Mouse (Mus musculus): ENCODE measurements around the gene Gli2.

Gli2 gene

GRCm38 (mm10) chr1:119053402-119053841 lies at the start of gene Gli2:
TSS of gene Gli2 (minus strand) at chr1:119053619.
- in situ Hi-C loops (cut with MboI, MseI), result no loop called here

- in situ Hi-C loops (cut with MboI, MseI), result loop anchor here in 1 of 2 experiments (25.0 kb wide), 1 partner anchor 789 kb away; no protein-coding TSS in a partner anchor
Observed at GRCm38 (mm10) chr1:119097921-119098521, 44.6 kb upstream of the Gli2 start.

- in situ Hi-C loops (cut with MboI, MseI), result loop anchor here in 1 of 2 experiments (25.0 kb wide), 1 partner anchor 794 kb away; no protein-coding TSS in a partner anchor
Observed at GRCm38 (mm10) chr1:119093739-119094138, 40.3 kb upstream of the Gli2 start.

- in situ Hi-C loops (cut with MboI, MseI), result loop anchor here in 1 of 2 experiments (25.0 kb wide), 1 partner anchor 797 kb away; no protein-coding TSS in a partner anchor
Observed at GRCm38 (mm10) chr1:119089887-119090620, 36.6 kb upstream of the Gli2 start.

- in situ Hi-C loops (cut with MboI, MseI), result loop anchor here in 1 of 2 experiments (25.0 kb wide), 1 partner anchor 800 kb away; no protein-coding TSS in a partner anchor
Observed at GRCm38 (mm10) chr1:119087539-119087938, 34.1 kb upstream of the Gli2 start.

GRCm38 (mm10) chr1:119085771-119086170 lies 32.4 kb upstream of the Gli2 start:
- in situ Hi-C loops (cut with MboI, MseI), result loop anchor here in 1 of 2 experiments (25.0 kb wide), 1 partner anchor 802 kb away; no protein-coding TSS in a partner anchor

GRCm38 (mm10) chr1:119083468-119083921 lies 30.1 kb upstream of the Gli2 start:
- in situ Hi-C loops (cut with MboI, MseI), result loop anchor here in 1 of 2 experiments (25.0 kb wide), 1 partner anchor 804 kb away; no protein-coding TSS in a partner anchor

- in situ Hi-C loops (cut with MboI, MseI), result loop anchor here in 1 of 2 experiments (25.0 kb wide), 1 partner anchor 805 kb away; no protein-coding TSS in a partner anchor
Observed at GRCm38 (mm10) chr1:119082231-119082991, 29.0 kb upstream of the Gli2 start.

- in situ Hi-C loops (cut with MboI, MseI), result loop anchor here (10.0 to 25.0 kb wide), 2 partner anchors 303 to 809 kb away; no protein-coding TSS in a partner anchor
Observed at GRCm38 (mm10) chr1:119077933-119078332, 24.5 kb upstream of the Gli2 start.

GRCm38 (mm10) chr1:119076333-119076732 lies 22.9 kb upstream of the Gli2 start:
- in situ Hi-C loops (cut with MboI, MseI), result loop anchor here (10.0 to 25.0 kb wide), 2 partner anchors 302 to 811 kb away; no protein-coding TSS in a partner anchor

- in situ Hi-C loops (cut with MboI, MseI), result loop anchor here (10.0 to 25.0 kb wide), 2 partner anchors 301 to 811 kb away; no protein-coding TSS in a partner anchor
Observed at GRCm38 (mm10) chr1:119075916-119076315, 22.5 kb upstream of the Gli2 start.

GRCm38 (mm10) chr1:119075500-119075899 lies 22.1 kb upstream of the Gli2 start:
- in situ Hi-C loops (cut with MboI, MseI), result loop anchor here (10.0 to 25.0 kb wide), 2 partner anchors 301 to 812 kb away; no protein-coding TSS in a partner anchor

- in situ Hi-C loops (cut with MboI, MseI), result loop anchor here (10.0 to 25.0 kb wide), 2 partner anchors 300 to 812 kb away; no protein-coding TSS in a partner anchor
Observed at GRCm38 (mm10) chr1:119074910-119075309, 21.5 kb upstream of the Gli2 start.

GRCm38 (mm10) chr1:119073876-119074275 lies 20.5 kb upstream of the Gli2 start:
- in situ Hi-C loops (cut with MboI, MseI), result loop anchor here in 1 of 2 experiments (10.0 kb wide), 1 partner anchor 299 kb away; no protein-coding TSS in a partner anchor

GRCm38 (mm10) chr1:119064892-119065671 lies 11.7 kb upstream of the Gli2 start:
- in situ Hi-C loops (cut with MboI, MseI), result no loop called here

GRCm38 (mm10) chr1:119056491-119056890 lies 3.1 kb upstream of the Gli2 start:
- in situ Hi-C loops (cut with MboI, MseI), result no loop called here

- in situ Hi-C loops (cut with MboI, MseI), result no loop called here
Observed at GRCm38 (mm10) chr1:119055801-119056200, 2.4 kb upstream of the Gli2 start.

- in situ Hi-C loops (cut with MboI, MseI), result no loop called here
Observed at GRCm38 (mm10) chr1:119054468-119054867, 1.0 kb upstream of the Gli2 start.

GRCm38 (mm10) chr1:119053872-119054354 lies 494 bp upstream of the Gli2 start:
- in situ Hi-C loops (cut with MboI, MseI), result no loop called here

- in situ Hi-C loops (cut with MboI, MseI), result no loop called here
Observed at GRCm38 (mm10) chr1:119052631-119053177, 715 bp downstream of the Gli2 start.

Data from T-helper 17 cell (primary cell).